Mouse (Mus musculus) natural killer cell, adult 2 months (primary cell): ENCODE data around the gene Zfp637.
A peak's percentile ranks its signal among the peaks of the same experiment; 100 is the strongest.
"Not testable (repeated sequence)": the region's sequence is repeated elsewhere in the genome, so short reads cannot be mapped to it uniquely, and the experiment has no call there.

Experiments used
- DNase-seq, 2 experiments: peaks; one replicate each; pipeline ENCODE4 v3.0.0; 2022; ENCODE audit warnings: low spot score in 2 of 2

The Zfp637 gene

DNA sequence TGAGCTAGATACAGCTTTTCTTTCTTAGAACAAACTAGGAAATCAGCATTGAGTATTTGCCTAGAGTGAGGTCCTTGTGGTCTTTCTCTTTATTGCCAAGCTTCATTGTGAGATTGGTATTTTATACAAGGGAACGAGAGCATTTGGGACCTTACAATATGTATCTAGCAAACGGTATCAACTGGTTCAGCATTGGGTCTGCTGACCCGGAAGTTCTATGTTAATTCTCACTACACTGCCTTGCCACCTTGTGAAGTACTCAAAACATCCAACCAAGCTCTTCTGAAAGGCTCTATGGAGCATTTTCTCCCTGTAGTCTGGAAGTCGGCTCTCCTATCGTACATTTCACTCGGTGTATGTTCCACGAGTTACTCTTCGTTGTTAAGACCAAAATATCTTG is 22.8 kb downstream of the Zfp637 start:
- no peak for DNase-seq

DNA sequence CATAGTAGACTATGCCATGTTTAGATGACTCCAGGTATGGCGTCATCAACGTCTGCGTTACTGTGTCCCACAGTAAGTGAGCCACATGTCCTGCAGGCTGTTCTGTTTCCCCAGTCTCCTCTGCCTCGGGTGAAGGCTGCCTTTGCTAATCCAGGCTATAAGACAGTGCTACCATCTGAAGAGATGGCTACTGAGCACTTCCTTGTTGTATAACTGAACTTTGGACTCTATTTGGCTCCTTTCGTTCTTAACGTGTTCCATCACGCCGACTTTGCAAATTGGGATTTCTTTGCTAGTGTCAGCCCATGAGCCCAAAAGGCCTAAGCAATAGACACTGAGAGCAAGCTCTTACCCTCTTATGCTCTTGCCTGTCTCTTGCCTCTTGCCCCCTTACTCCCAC is 27.2 kb downstream of the Zfp637 start:
- DNase-seq, result no peak

DNA sequence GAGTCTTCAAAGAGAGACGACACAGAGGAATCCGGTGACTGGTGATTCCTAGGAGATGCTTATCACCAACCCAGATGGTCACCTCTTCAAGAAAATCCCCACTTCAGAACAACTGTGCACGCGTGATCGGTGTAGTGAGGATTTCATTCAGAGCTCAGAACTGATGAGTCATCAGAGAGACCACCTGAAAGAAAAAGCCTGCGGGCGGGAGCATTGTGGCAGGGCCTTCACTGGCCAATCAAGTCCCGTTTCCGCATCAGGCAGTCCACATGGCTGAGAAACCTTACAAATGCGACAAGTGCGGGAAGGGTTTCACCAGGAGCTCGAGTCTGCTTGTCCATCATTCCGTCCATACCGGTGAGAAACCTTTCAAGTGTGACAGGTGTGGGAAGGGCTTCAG is 30.1 kb downstream of the Zfp637 start:
- no peak for DNase-seq

DNA sequence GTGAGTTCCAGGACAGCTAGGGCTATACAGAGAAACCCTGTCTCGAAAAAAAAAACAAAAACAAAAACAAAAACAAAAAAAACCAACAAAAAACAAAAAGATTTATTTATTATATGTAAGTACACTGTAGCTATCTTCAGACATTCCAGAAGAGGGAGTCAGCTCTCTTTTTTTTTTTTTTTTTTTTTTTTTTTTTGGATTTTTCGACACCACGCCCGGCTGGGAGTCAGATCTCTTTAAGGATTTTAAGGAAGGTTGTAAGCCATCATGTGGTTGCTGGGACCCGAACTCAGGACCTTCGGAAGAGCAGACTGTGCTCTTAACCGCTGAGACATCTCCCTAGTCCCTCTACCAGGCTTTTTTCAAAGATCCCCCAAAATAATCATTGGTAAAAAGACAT is 32.5 kb downstream of the Zfp637 start:
- DNase-seq, result not testable (repeated sequence)

DNA sequence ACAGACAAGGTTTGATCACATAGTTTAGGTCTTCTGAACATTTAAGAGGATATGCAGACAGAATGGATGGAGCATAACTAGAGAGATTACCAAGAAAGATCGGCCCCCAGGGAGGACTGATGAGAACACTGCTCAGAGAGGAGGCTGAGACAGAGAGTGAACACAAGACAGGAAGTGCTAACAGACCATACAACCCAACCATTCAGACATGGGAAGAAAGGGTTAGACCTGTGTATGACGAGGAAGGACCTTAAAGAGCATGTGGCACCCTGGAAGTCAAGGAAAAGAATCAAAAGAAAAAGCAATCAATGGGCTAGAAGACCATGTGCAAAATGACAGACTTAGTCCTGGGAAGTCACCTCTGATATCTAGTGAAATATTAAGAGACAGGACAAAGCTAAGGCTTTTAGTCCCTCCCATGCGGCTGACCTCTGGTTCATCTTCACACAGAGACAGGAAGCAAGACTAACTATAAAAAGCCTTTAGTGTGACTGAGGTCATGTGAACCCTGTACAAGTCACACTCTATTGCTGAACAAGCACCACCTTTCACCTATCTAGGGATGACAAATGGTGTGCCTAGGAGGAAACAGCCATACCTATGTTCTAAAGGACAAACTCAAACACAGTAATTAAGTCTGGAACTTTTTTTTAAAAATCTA is 33.8 kb downstream of the Zfp637 start:
- peak; percentile 41 to 68 for DNase-seq

DNA sequence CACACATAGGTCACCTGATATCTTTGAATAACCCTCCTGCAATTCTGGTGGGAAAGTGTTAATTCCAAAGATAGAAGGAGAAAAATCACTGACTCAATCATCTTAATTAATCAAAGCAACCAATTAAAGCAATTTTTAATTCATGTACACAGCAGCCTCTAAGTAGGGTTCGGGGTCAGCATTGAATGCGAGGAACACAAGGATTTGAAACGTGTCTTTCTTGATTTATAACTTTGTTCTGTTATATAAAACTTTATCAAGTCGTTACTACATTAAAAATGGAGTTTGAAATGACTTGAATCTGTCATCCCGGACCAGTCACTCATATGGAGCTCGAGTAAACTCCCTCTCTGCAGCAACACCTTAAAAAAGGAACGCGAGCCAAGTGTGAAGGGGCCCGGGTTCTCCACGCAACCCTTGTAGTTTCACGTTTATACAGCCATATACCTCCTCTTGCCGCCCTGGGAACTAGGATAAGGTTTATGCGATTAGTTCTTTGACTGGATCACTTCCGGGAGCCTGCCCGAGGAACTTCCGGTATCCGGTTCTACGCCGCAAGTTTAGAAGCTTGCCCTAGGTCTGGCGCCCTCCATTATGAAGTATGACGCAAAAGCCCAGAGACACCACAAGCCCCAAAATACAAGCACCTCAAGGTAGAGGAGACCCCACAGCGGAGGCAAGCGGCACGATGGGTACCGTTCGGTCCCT is 37.9 kb downstream of the Zfp637 start:
- peak in 1 of 2 experiments; percentile 94 for DNase-seq

DNA sequence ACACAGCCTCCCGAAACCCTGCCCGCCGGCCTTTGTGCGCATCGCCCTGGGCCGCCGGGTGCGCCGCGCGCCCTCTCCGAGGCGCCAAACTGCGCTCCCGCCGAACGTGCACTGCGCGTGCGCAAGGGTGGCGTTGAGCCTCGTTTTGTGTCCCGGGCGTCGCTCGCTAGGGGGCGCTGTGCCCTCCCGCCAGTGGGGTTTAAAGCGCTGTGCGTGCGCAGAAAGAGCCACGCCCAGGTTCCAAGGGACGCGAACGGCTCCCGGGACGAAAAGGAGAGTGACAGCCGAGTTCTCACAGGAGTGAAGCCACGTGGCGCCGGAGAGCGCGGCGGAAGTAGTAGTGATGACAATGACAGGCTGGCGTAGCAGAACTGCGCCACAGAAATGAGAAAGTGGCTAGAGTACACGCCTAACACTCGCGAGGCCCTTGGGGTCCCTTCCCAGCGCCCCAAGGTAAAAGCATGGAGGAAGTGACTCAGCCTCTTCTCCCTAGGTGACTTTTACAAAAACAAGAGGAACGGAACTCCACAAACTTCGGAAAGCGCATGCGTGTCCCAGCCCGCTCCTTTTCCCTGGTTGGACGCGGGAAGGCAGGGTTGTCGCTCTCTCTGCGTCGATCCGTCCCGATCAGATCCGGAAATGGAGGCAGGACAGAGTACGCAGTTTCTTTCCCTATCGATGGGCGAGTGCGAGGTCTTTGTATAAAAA is 38.6 kb downstream of the Zfp637 start:
- DNase-seq, result peak; percentile 100

DNA sequence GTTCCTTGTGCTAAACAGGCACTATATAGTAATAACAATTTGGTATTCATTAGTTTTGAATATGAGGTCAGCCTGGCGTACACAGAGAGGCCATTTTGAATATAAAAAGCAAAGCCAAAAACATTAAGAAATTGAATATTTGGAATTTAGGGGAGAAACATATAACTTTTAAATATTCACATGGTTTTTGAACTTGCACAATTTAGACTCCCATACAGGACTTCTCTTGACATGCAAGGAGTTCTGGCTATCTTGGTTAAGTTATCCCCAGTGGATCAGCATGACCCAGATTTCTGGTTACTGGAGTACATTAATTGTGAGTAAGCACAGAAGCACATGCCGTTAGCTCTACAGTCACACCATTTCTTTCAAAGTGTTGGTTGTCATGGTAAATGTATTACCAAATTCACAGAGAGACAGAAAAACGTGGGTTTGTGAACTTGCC is 39.4 kb downstream of the Zfp637 start:
- no peak for DNase-seq

DNA sequence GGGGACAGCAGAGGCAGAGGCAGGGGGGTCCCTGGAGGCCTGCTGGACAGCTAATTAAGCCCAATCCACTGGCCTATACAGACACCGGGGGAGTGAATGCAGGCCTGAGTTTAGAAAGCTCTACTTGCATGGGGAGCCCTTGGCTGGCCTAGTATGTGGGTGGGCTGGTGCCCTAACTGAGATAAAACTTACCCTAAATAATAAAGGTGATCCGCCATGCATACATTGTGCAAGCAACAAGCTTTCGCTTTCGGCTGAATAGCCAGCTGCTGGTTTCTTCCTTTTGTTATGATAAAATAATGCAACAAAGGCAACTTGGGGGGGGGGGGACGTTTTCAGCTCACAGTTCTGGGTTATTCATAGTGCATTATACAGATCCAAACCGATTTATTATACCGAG is 40.2 kb downstream of the Zfp637 start:
- DNase-seq, result no peak

DNA sequence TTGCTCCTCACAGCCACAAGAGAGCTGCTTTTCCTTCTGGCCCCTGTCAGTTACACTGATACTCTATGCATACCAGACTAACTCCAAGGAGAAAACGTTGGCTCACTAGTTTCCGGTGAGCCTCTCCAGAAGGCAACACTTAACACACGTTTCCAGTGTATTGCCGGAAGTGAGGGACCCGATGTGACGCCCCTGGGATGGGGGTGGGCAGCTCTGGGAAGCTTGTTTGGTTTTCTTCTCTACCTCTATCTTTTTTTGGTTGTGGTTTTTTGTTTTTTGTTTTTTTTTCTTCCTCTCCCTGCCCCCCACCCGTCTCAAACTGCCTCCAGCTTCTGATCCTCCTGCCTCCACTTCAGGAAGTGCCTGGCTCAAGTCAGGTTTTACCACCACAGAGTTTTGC is 41.0 kb downstream of the Zfp637 start:
- DNase-seq, result peak in 1 of 2 experiments; percentile 19

DNA sequence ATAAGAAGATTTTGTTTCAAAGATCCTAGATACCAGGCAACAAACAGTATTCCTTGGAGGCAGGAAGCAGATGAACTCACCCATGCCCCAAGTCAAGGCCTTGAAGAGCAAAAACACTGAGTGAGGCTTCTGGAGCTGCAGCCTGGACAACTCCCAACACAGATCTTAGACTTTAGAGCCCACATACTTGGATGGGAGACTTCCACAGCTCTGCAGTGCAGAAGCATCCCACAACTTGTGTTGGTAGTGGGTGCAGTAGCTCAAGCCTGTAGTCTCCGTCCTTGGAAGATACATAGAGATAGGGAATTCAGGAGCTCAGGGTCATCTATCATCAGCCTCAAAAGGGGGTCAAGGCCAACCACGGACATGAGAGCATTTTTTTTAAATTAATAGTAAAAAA is 45.0 kb downstream of the Zfp637 start:
- no peak for DNase-seq

DNA sequence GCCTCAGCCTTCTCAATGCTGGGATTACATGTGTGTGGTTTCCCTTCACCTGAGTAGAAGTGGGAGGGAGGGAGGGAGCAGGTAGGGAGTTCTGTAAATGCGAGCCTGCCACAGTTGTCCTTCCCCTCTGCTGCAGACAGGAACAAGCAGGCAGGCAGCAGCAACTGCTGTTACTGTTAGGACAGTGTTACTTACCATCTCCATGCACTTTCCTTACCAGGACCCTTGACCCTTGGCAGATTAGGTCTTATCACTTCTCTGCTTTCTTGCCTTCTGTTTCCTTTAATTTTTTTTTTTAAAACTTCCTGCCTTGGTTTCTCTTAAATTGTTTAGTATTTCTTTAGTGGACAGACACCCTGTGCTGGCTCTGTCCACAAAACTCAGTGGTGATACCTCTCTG is 47.1 kb downstream of the Zfp637 start:
- no peak for DNase-seq

DNA sequence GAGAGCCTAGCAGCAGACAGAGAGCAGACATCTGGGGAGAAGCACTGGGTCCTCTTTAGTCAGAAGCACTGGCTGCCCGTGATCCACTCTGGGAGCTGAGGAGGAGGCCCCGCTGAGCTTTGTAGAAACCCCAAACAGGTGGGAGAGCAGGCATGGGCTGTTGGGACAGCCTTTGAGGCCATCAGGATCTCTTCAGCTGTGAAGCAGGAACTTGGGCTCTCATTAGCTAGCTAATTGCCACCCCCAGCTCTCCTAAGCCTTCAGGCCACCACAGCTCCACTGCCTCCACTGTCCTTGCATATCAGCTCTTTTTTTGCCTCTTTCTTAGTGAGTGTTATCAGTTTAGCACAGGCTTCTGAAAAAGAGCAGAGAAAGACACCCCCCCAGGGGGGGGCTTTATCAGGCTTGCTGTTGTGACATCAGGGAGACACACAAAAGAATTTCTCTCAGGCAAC is 47.7 kb downstream of the Zfp637 start:
- DNase-seq, result no peak

DNA sequence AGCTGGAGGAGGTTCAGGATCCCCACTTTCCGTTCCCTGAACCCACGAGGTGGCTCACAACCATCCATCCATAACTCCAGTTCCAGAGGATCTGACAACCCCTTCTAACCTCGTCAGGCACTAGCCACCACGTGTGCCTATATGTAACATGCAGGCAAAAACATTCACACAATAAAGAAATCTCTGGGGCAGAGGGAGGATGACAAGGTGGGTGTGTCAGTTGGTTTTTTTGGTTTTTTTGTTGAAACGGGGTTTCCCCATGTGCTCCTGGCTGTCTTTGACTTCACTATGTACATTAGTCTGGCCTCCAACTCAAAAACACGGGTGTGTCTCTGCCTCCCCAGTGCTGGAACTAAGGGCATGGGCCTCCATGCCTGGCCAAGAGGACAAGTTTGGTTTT is 49.3 kb downstream of the Zfp637 start:
- DNase-seq, result peak; percentile 40 to 51

DNA sequence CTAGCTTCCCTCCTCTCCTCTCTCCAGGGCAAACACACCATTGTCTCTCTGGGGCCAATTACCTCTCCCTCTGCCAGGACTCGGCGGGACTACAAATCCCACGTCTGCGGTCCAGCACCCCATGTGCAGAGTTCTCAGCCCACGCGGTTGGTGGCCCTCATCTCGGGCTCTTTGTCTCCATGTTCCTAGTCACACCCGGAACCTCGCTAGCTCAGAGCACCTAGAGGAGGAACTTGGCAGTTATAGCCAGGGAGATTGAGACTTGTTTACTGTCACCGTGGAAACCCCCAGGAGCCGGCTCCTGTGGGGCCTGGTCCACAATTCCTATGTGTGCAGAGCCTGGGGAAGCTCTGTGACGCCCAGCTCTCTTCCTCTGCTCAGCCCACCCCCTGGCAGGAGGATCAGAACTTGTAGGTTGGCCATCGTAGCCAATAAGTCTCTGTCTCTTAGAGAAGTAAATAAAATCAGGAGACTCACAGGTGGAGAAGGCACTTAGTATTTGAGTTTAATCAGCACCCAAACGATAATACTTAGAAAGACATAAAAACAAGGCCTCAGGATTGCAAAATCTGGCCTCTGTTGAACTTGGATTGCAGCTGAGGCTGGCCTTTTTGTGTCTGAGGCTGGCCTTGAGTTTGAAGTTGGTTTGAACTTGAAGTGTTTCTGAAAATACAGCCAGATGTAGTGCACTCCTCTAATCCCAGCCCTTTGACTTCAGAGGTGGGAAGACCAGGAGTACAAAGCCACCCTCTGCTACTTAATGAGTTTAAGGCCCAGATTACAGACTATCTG is 50.6 kb downstream of the Zfp637 start:
- DNase-seq, result peak in 1 of 2 experiments; percentile 48

DNA sequence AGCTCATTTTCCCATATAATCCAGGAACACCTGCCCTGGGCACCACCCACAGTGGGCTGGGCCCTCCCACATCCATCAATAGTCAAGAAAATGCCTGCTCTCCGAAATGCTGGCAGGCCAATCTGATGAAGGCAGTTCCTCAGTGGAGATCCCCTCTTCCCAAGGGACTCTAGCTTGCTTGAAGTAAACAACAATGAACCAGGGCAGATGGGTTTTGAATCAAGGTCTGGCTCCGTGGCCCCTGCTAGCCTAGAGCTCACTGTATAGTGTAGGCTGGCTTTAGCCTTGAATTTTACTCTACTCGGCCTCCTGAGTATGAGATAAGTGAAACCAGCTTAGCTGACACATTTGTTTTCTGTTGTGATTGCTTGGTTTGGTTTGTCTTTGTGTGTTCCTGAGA is 51.4 kb downstream of the Zfp637 start:
- DNase-seq, result no peak

DNA sequence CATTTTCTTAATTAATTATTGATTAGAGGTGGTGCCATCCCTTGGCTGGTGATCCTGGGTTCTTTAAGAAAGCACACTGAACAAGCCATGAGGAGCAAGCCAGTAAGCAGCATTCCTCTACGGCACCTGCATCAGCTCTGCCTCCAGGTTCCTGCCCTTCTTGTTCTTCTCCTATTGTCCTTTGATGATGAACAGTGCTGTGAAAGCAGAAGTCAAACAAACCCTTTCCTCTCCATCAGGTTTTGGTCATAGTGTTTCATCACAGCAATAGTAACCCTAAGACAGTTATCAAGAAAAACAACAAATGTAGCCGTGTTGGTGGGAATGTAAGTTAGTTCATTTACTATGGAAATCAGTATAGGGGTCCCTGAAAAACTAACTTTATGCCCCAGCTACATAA is 52.5 kb downstream of the Zfp637 start:
- no peak for DNase-seq
